Mouse (Mus musculus) limb, embryonic 14.5 days (tissue): ENCODE results near the gene Mink1. TPM values are rescaled to one million over a fixed set of nuclear protein-coding genes. Genes with fewer than 3 reads are reported as not detected.
A peak's percentile ranks its signal among the peaks of the same experiment; 100 is the strongest.

ENCODE experiments used
- ATAC-seq: fragments of 200-750 bp; cut with Nextera tagmentation; 2 replicates; pipeline ENCODE4 v1.8.0; 2017; ENCODE audit warnings: low read depth, moderate number of reproducible peaks, moderate TSS enrichment; ENCODE audit not compliant: low FRiP score
- DNase-seq: peaks from one replicate; pipeline ENCODE4 v3.0.0-alpha.2; 2015; ENCODE audit warnings: low spot score
- H3K27ac ChIP-seq: fragments of 300-500 bp; sonication (generic); replicated peaks from 2 replicates; pipeline ENCODE4 v1.5.1; 2014; ENCODE audit warnings: low read depth, mild to moderate bottlenecking, low read length, moderate library complexity, mixed read lengths
- H3K27me3 ChIP-seq: fragments of 300-500 bp; sonication (generic); 2 replicates; pipeline ENCODE4 v1.6.1; 2014; ENCODE audit warnings: low read length, mixed read lengths; ENCODE audit not compliant: control insufficient read depth, insufficient read depth
- H3K36me3 ChIP-seq: fragments of 300-500 bp; sonication (generic); 2 replicates; pipeline ENCODE4 v1.6.1; 2014; ENCODE audit warnings: mild to moderate bottlenecking, low read length, moderate library complexity, mixed read lengths; ENCODE audit not compliant: control insufficient read depth, insufficient read depth
- H3K4me1 ChIP-seq: fragments of 300-500 bp; sonication (generic); 2 replicates; pipeline ENCODE4 v1.6.1; 2014; ENCODE audit warnings: antibody characterized with exemption, low read length, mixed read lengths; ENCODE audit not compliant: control insufficient read depth, insufficient read depth
- H3K4me2 ChIP-seq: fragments of 300-500 bp; sonication (generic); replicated peaks from 2 replicates; pipeline ENCODE4 v1.6.1; 2014; ENCODE audit warnings: low read depth, mild to moderate bottlenecking, low read length, moderate library complexity; ENCODE audit not compliant: severe bottlenecking
- H3K4me3 ChIP-seq: fragments of 300-500 bp; sonication (generic); replicated peaks from 2 replicates; pipeline ENCODE4 v1.5.1; 2014; ENCODE audit warnings: low read length
- H3K9ac ChIP-seq: fragments of 300-500 bp; sonication (generic); 2 replicates; pipeline ENCODE4 v1.6.1; 2014; ENCODE audit warnings: mild to moderate bottlenecking, low read depth, low read length, moderate library complexity; ENCODE audit not compliant: severe bottlenecking
- H3K9me3 ChIP-seq: fragments of 300-500 bp; sonication (generic); 2 replicates; pipeline ENCODE4 v1.6.1; 2016; ENCODE audit warnings: low read length; ENCODE audit not compliant: control insufficient read depth
- POLR2A ChIP-seq: fragments of 200-500 bp; IDR thresholded peaks from 2 replicates; pipeline ENCODE4 v1.8.0; 2012; ENCODE audit warnings: inconsistent platforms, mild to moderate bottlenecking, moderate library complexity, borderline replicate concordance; ENCODE audit not compliant: insufficient read depth, insufficient read length; ENCODE audit errors: extremely low read depth
- WGBS: fragments of 180-500 bp; shearing (Covaris S2); extraction: QIAGEN DNeasy Blood & Tissue Kit; methylation state at CpG from one replicate; pipeline ENCODE4 v1.1.7; 2014; 5-methylcytosine and 5-hydroxymethylcytosine counted together
- polyA plus RNA-seq, 2 experiments: library from polyadenylated mRNA; depleted of rRNA in 1 of 2; stranded (reverse) in 1 of 2; unstranded in 1 of 2; fragments of >200 nt; fragmentation: Nextera tagmentation in 1 of 2; extraction: Ambion mirVana in 1 of 2; gene quantifications; 2 replicates each; pipeline versions ENCODE4 v1.2.1 to v1.2.3; 2012 to 2014

The Mink1 gene
- 91.2 and 114 TPM in 2 replicates for polyA plus RNA-seq (2012; rRNA removed)
- polyA plus RNA-seq (2014; fragmentation: Nextera tagmentation; extraction: Ambion mirVana): 19.8 and 23.0 TPM in 2 replicates

DNA sequence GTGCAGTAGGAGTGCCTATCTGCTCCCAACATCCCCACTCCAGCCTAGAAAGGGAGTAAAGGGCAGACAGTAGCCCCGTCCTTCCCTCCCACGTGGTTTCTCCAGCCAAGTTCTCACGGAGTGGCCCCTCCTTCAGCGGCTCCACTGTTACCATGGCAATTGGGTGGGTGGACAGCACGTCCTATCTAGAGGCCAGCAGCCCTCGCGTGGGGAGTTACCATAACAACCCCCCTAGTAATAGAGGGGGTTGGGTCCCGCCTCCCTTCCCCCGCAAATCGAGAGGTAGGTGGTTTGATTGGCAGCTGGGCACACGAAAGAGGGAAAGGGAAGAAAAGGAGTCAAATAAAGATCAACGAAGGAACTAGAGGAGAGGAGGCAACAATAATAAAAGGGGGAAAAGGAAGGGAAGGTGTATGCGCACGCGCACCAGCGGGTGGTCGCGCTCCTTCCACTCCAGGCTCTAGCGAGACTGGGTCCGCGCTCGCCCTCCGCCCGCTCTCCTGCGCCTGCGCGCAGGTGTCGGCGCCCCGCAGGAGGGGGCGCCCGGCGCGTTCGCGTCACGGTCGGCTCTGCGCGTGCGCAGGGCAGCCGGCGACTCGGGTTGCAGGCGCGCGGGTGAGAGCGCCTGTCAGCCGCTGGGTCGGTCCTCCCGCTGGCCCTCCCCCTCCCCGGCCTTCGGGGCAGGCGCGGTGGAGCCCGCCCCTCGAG is at the start of gene Mink1:
Gene Mink1, plus strand, starts transcription at position 595 of the 708 bp plus-strand sequence.
- peaks cover 21% of the 10 kb centered on the region for H3K4me1 ChIP-seq
- peak within 1 kb of the TSS; percentile 70 for H3K27ac ChIP-seq
- H3K9ac ChIP-seq: peak within 1 kb of the TSS; percentile 79
- peak within 1 kb of the TSS; percentile 91 for H3K4me2 ChIP-seq
- ATAC-seq (peak; percentile 90), DNase-seq (peak; percentile 84)
- under 1% methylated on average over 41 of the region's 57 CpGs for WGBS
- H3K36me3 ChIP-seq: no peaks in the 10 kb centered on the region
- no peaks in the 10 kb centered on the region for H3K27me3 ChIP-seq
- H3K9me3 ChIP-seq: no peaks in the 10 kb centered on the region
- peak; percentile 46; the same call in 1 of the 2 replicates for TF ChIP-seq POLR2A
- H3K4me3 ChIP-seq: peak within 1 kb of the TSS; percentile 93

DNA sequence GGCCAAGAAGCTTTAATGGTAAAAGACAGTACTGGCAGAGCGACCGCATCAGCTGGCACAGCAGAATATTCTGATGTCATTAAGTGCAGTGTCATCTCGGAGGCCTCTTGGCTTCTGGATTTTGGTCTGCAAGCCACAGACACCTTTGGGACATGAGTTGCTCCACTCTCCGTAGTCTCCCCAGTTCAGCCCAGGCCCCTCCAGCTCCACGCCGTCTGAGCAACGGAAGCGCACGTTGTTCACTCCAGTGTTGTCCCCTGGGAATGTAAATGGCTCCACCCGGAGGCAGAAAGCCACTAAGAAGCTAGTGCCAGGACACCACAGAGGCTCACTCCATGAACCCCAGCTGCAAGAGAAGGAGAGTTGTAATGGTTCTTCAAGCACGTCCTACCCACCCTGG is 49.2 kb upstream of the Mink1 start:
- Histone ChIP-seq H3K27me3 (no peaks in the 10 kb centered on the region), H3K4me2 (no peak overlapping the region), H3K4me3 (no peak overlapping the region), H3K27ac (no peak overlapping the region), H3K4me1 (no peaks in the 10 kb centered on the region; the same call in 1 of the 2 replicates), H3K9me3 (no peaks in the 10 kb centered on the region), H3K36me3 (no peaks in the 10 kb centered on the region), H3K9ac (no peak overlapping the region)
- WGBS: 63% methylated on average over 11 of the region's 11 CpGs
- no peak for TF ChIP-seq POLR2A
- ATAC-seq (no peak), DNase-seq (no peak)

DNA sequence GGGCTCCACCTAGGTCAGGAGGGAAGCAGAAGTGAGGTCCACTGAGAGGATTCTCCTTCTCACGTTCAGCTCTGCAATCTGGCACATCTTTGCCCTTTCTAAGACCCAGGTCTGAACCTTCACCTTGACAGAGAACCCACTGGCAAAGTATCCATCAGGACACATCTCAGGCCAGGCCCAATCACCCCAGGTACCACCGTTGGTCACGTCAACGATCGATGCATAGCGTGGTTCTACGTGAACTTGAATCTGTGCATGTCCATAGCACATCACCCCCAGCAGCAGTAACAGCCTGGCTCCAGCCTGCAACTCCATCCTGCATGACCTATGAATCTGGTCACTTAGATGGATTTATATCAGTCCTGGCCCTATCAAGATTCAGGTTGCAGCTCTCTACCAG is 48.4 kb upstream of the Mink1 start, which contains the start of gene Vmo1:
Gene Vmo1, minus strand, starts transcription at position 329 of the 400 bp plus-strand sequence.
- H3K27ac ChIP-seq: no peak within 1 kb of the TSS
- H3K27me3 ChIP-seq: no peaks in the 10 kb centered on the region
- no peaks in the 10 kb centered on the region for H3K36me3 ChIP-seq
- TF ChIP-seq POLR2A: no peak
- DNase-seq (no peak), ATAC-seq (no peak)
- 85% methylated on average over 7 of the region's 7 CpGs for WGBS
- no peak within 1 kb of the TSS for H3K9ac ChIP-seq
- H3K4me3 ChIP-seq: no peak within 1 kb of the TSS
- no peaks in the 10 kb centered on the region for H3K9me3 ChIP-seq
- no peaks in the 10 kb centered on the region; the same call in 1 of the 2 replicates for H3K4me1 ChIP-seq
- no peak within 1 kb of the TSS for H3K4me2 ChIP-seq

DNA sequence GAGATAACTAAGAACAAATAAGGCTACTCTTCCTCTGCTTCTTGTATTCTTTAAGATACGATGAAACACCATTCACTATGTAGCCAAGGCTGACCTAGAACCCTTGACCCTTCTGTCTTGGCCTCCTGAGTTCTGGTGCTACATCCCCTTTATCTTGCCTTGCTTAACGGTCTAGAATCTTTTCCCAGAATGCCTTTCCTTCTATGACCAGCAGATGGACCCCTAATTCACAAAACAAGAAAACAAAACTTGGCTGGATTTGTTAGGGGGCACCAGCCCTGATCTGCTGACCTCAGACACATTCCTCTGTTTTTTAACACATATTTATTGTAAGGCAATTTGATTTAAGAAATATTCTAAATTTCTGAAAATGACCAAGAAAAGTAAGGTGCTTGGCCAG is 46.3 kb upstream of the Mink1 start:
- H3K9me3 ChIP-seq: no peaks in the 10 kb centered on the region
- no peaks in the 10 kb centered on the region for H3K27me3 ChIP-seq
- 0 out of 2 replicates have a peak, but pooled peaks cover 4% of the 10 kb centered on the region for H3K4me1 ChIP-seq
- no peak for DNase-seq
- no peak overlapping the region for H3K9ac ChIP-seq
- no peak overlapping the region for H3K4me3 ChIP-seq
- no peaks in the 10 kb centered on the region for H3K36me3 ChIP-seq
- no peak for ATAC-seq
- 26% methylated on average over 2 of the region's 2 CpGs for WGBS
- TF ChIP-seq POLR2A: no peak
- no peak overlapping the region for H3K4me2 ChIP-seq
- no peak overlapping the region for H3K27ac ChIP-seq

DNA sequence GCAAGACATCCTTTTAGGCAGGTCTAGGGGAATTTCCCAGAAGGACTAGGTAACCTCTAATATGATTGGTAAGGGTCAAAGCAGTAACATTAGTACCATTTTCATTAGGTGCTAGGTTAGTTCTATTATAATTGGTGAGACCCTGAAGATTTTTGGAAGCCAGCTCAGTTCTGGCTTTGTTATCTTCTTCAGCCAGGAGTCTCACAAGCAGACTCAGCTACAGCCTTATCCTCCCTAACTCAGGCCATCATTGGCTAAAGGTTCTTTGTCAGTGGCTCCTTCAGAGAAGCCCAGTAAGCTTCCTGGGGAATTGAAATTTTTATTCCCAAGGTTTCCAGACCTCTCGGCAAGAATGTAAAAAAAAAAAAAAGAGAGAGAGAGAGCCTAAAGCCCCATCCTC is 44.2 kb upstream of the Mink1 start:
- Histone ChIP-seq H3K36me3 (no peaks in the 10 kb centered on the region), H3K27me3 (no peaks in the 10 kb centered on the region), H3K27ac (no peak overlapping the region), H3K4me3 (no peak overlapping the region), H3K4me1 (0 out of 2 replicates have a peak, but pooled peaks cover 4% of the 10 kb centered on the region), H3K9ac (no peak overlapping the region), H3K9me3 (no peaks in the 10 kb centered on the region), H3K4me2 (no peak overlapping the region)
- 55% methylated on average over 1 of the region's 1 CpGs for WGBS
- DNase-seq (no peak), ATAC-seq (no peak)
- TF ChIP-seq POLR2A: no peak
